23 mouse cellular contexts compared by ENCODE assay signal in genomic region chr8:125907311-125907710, GRCm38 (mm10). TPM values are rescaled to one million over a fixed set of nuclear protein-coding genes. Genes with fewer than 3 reads are reported as not detected.
DNase-seq lines count a peak whose midpoint lies in the region; ATAC-seq and TF ChIP-seq lines count a peak whose summit lies in the region.
"Had no signal": no experiment of that assay in that cellular context is flagged by ENCODE, and none has a peak within 500 bp of the region (broad histone marks: within the 10 kb centered on the region; RNA-seq: fewer than 3 reads in every experiment).

No protein-coding gene starts in this region.

- no peaks in the 10 kb centered on the region for H3K9me3 ChIP-seq in kidney, postnatal 0 days (replicated peaks; ENCODE audit: low read length)
- no peaks in the 10 kb centered on the region for H3K9me3 ChIP-seq in kidney, embryonic 15.5 days (replicated peaks)
- no peaks in the 10 kb centered on the region for H3K9me3 ChIP-seq in lung, postnatal 0 days (ENCODE audit: low read length)
- H3K9me3 ChIP-seq: embryonic facial prominence, embryonic 15.5 days; lung, embryonic 15.5 days; neural tube, embryonic 13.5 days had no signal

- H3K27ac ChIP-seq in cerebellum, adult 2 months (ENCODE audit: insufficient read depth, low read length), result no peak overlapping the region
- no peak overlapping the region for H3K27ac ChIP-seq in kidney, postnatal 0 days
- no peak overlapping the region for H3K27ac ChIP-seq in kidney, embryonic 15.5 days
- no peak overlapping the region for H3K27ac ChIP-seq in lung, postnatal 0 days (ENCODE audit: low read length)
- H3K27ac ChIP-seq: embryonic facial prominence, embryonic 15.5 days; heart, embryonic 13.5 days; hindbrain, embryonic 10.5 days; limb, embryonic 12.5 days; lung, embryonic 15.5 days; neural tube, embryonic 13.5 days had no signal

- TF ChIP-seq EP300 in lung, postnatal 0 days (IDR thresholded peaks at IDR 0.05), result no peak

- ATAC-seq in kidney, postnatal 0 days (replicated peaks; ENCODE audit: low FRiP score, low read depth), result no peak
- ATAC-seq in kidney, embryonic 15.5 days (replicated peaks; ENCODE audit: low FRiP score), result no peak
- no peak for ATAC-seq in lung, postnatal 0 days
- ATAC-seq: activated CD4-positive, CD25-positive, alpha-beta regulatory T cell, adult 4 months; CD4-positive, CD25-positive, alpha-beta regulatory T cell, adult 4 months; inflammation-experienced regulatory T-cells, adult 6 months had no signal

- no peaks in the 10 kb centered on the region; the same call in 1 of the 2 replicates for H3K4me1 ChIP-seq in cerebellum, adult 2 months (ENCODE audit: control insufficient read depth, insufficient read depth, low read length)
- no peaks in the 10 kb centered on the region for H3K4me1 ChIP-seq in kidney, postnatal 0 days (replicated peaks; ENCODE audit: insufficient read depth, low read length)
- peaks cover 28% of the 10 kb centered on the region for H3K4me1 ChIP-seq in kidney, embryonic 15.5 days
- 0 out of 2 replicates have a peak, but pooled peaks cover 3% of the 10 kb centered on the region for H3K4me1 ChIP-seq in lung, postnatal 0 days (ENCODE audit: insufficient read depth, low read depth, low read length)

- H3K36me3 ChIP-seq in kidney, postnatal 0 days (ENCODE audit: insufficient read depth, low read length), result no peaks in the 10 kb centered on the region
- no peaks in the 10 kb centered on the region for H3K36me3 ChIP-seq in kidney, embryonic 15.5 days
- H3K36me3 ChIP-seq in lung, postnatal 0 days (ENCODE audit: insufficient read depth, low read length), result no peaks in the 10 kb centered on the region
- H3K36me3 ChIP-seq: embryonic facial prominence, embryonic 15.5 days; heart, embryonic 13.5 days; hindbrain, embryonic 10.5 days; limb, embryonic 12.5 days; lung, embryonic 15.5 days; neural tube, embryonic 13.5 days had no signal

- no peak overlapping the region for H3K4me3 ChIP-seq in cerebellum, adult 2 months (replicated peaks; ENCODE audit: insufficient read depth, low read depth, low read length)
- H3K4me3 ChIP-seq in kidney, postnatal 0 days (replicated peaks; ENCODE audit: low read depth, low read length), result no peak overlapping the region
- no peak overlapping the region for H3K4me3 ChIP-seq in kidney, embryonic 15.5 days (replicated peaks)
- no peak overlapping the region for H3K4me3 ChIP-seq in lung, postnatal 0 days (ENCODE audit: low read depth, low read length)
- H3K4me3 ChIP-seq: embryonic facial prominence, embryonic 15.5 days; heart, embryonic 13.5 days; hindbrain, embryonic 10.5 days; limb, embryonic 12.5 days; lung, embryonic 15.5 days; neural tube, embryonic 13.5 days had no signal

- TF ChIP-seq CTCF in cerebellum, adult 2 months (IDR thresholded peaks at IDR 0.05; ENCODE audit: borderline replicate concordance, insufficient read depth, low read depth, low read length), result peak; percentile 6; the same call in 1 of the 2 replicates
- peak; percentile 41; the same call in 1 of the 2 replicates for TF ChIP-seq CTCF in kidney, postnatal 0 days (IDR thresholded peaks at IDR 0.05; ENCODE audit: low read depth)
- peak; percentile 50 for TF ChIP-seq CTCF in lung, postnatal 0 days (IDR thresholded peaks at IDR 0.05)
- TF ChIP-seq CTCF in brain, embryonic 14.5 days (IDR thresholded peaks at IDR 0.05; ENCODE audit: borderline replicate concordance, extremely low read depth, insufficient read depth, insufficient read length), result peak; percentile 35; the same call in 1 of the 2 replicates

- H3K9ac ChIP-seq in kidney, postnatal 0 days (ENCODE audit: low read depth, low read length), result no peak overlapping the region
- H3K9ac ChIP-seq in kidney, embryonic 15.5 days, result no peak overlapping the region
- H3K9ac ChIP-seq in lung, postnatal 0 days (replicated peaks; ENCODE audit: low read depth), result no peak overlapping the region
- H3K9ac ChIP-seq: embryonic facial prominence, embryonic 15.5 days; heart, embryonic 13.5 days; limb, embryonic 12.5 days; lung, embryonic 15.5 days; neural tube, embryonic 13.5 days had no signal

- WGBS in cerebellum, adult 2 months, result 77% methylated on average over 2 of the region's 2 CpGs
- 76% methylated on average over 2 of the region's 2 CpGs for WGBS in kidney, postnatal 0 days
- WGBS in kidney, embryonic 15.5 days, result 77% methylated on average over 2 of the region's 2 CpGs
- 76% methylated on average over 2 of the region's 2 CpGs for WGBS in lung, postnatal 0 days

- no peak for TF ChIP-seq POLR2A in cerebellum, adult 2 months (IDR thresholded peaks at IDR 0.05; ENCODE audit: borderline replicate concordance, insufficient read depth, low read length)
- TF ChIP-seq POLR2A in brain, embryonic 14.5 days (IDR thresholded peaks at IDR 0.05; ENCODE audit: borderline replicate concordance, extremely low read depth, insufficient read depth, insufficient read length, poor library complexity, severe bottlenecking), result no peak

- H3K4me2 ChIP-seq in kidney, postnatal 0 days (ENCODE audit: low read length), result no peak overlapping the region
- H3K4me2 ChIP-seq in kidney, embryonic 15.5 days, result no peak overlapping the region
- H3K4me2 ChIP-seq in lung, postnatal 0 days (replicated peaks; ENCODE audit: low read depth, low read length), result no peak overlapping the region
- H3K4me2 ChIP-seq: embryonic facial prominence, embryonic 15.5 days; heart, embryonic 13.5 days; limb, embryonic 12.5 days; lung, embryonic 15.5 days; neural tube, embryonic 13.5 days had no signal

- no peaks in the 10 kb centered on the region for H3K27me3 ChIP-seq in cerebellum, adult 2 months (ENCODE audit: control insufficient read depth, insufficient read depth, low read length)
- peaks cover 19% of the 10 kb centered on the region for H3K27me3 ChIP-seq in kidney, postnatal 0 days (ENCODE audit: insufficient read depth, low read length)
- H3K27me3 ChIP-seq in kidney, embryonic 15.5 days, result peaks cover 43% of the 10 kb centered on the region
- peaks cover 21% of the 10 kb centered on the region for H3K27me3 ChIP-seq in lung, postnatal 0 days (replicated peaks; ENCODE audit: insufficient read depth, low read length)

- DNase-seq in cerebellum, adult 2 months, result no peak
- no peak for DNase-seq in cerebellum, adult 11 months
- DNase-seq in kidney, postnatal 0 days (ENCODE audit: low spot score), result no peak
- DNase-seq in lung, postnatal 0 days (ENCODE audit: low spot score), result no peak
- DNase-seq in lung, postnatal 4 days, result no peak
- no peak for DNase-seq in brain, embryonic 14.5 days (ENCODE audit: low read depth)
- no peak for DNase-seq in adrenal gland, postnatal 25 days
- DNase-seq: adrenal gland, postnatal 36 days; embryo, embryonic 11 days; gastrocnemius, postnatal 36 days; right cerebral cortex, postnatal 14 days; thymus, postnatal 36 days had no signal

RNA-seq across cellular contexts. Expression of gene Map3k21, which starts 2.9 kb away (rescaled TPM):
- polyA plus RNA-seq in cerebellum, adult 2 months (2012; rRNA removed), result 1.1 TPM in 2 replicates
- 3.9 and 4.4 TPM in 2 replicates for polyA plus RNA-seq in kidney, postnatal 0 days (2015; fragmentation: Nextera tagmentation; extraction: Ambion mirVana)
- polyA plus RNA-seq in kidney, embryonic 15.5 days (2015; fragmentation: Nextera tagmentation; extraction: Ambion mirVana), result 4.2 and 4.6 TPM in 2 replicates
- polyA plus RNA-seq in lung, postnatal 0 days (2015; fragmentation: Nextera tagmentation; extraction: Ambion mirVana), result 0.74 and 0.76 TPM in 2 replicates
- 0.49 and 0.82 TPM in 2 replicates for polyA plus RNA-seq in brain, embryonic 14.5 days (2012; rRNA removed)
- total RNA-seq in adrenal gland, postnatal 25 days (2021), result 3.4 TPM in 2 replicates
- total RNA-seq: megakaryocyte-erythroid progenitor cell, adult 5-6 weeks had no signal
- polyA plus RNA-seq: activated CD4-positive, CD25-positive, alpha-beta regulatory T cell, adult 4 months; CD4-positive, CD25-positive, alpha-beta regulatory T cell, adult 4 months; inflammation-experienced regulatory T-cells, adult 6 months had no signal

RNA-seq across cellular contexts. Expression of gene Pcnx2, which starts 9.2 kb away (rescaled TPM):
- 40.4 and 41.4 TPM in 2 replicates for polyA plus RNA-seq in cerebellum, adult 2 months (2012; rRNA removed)
- 0.13 and 0.18 TPM in 2 replicates for polyA plus RNA-seq in kidney, postnatal 0 days (2015; fragmentation: Nextera tagmentation; extraction: Ambion mirVana)
- 0.24 and 0.48 TPM in 2 replicates for polyA plus RNA-seq in kidney, embryonic 15.5 days (2015; fragmentation: Nextera tagmentation; extraction: Ambion mirVana)
- polyA plus RNA-seq in lung, postnatal 0 days (2015; fragmentation: Nextera tagmentation; extraction: Ambion mirVana), result 0.18 and 0.31 TPM in 2 replicates
- 11.8 and 13.7 TPM in 2 replicates for polyA plus RNA-seq in brain, embryonic 14.5 days (2012; rRNA removed)
- 0.27 and 0.81 TPM in 2 replicates for total RNA-seq in adrenal gland, postnatal 25 days (2021)
- total RNA-seq: megakaryocyte-erythroid progenitor cell, adult 5-6 weeks had no signal
